Mouse (Mus musculus) heart, postnatal 14 days (tissue): ENCODE results near the gene Pax2. TPM values are rescaled to one million over a fixed set of nuclear protein-coding genes. Genes with fewer than 3 reads are reported as not detected.

Experiments used
- DNase-seq, 2 experiments: peaks; one replicate each; pipeline ENCODE4 v3.0.0; 2021 to 2022
- intact Hi-C: fragments of 180-260 bp; cut with DNase I; formaldehyde crosslinking; loops from one replicate; pipeline ENCODE4 v1.15.1; 2025
- total RNA-seq, 2 experiments: library from RNA; stranded (reverse); gene quantifications; 2 replicates each; pipeline ENCODE4 v1.2.3; 2021

Gene Pax2
- total RNA-seq, 2 experiments from 2014 or later: not detected

GRCm38 (mm10) chr19:44747471-44747870 is 8.4 kb upstream of the Pax2 start:
- DNase-seq: no peak
- intact Hi-C loops: no loop called here

GRCm38 (mm10) chr19:44748271-44748670 is 7.6 kb upstream of the Pax2 start:
- intact Hi-C loops: no loop called here
- DNase-seq: no peak

- DNase-seq: no peak
- intact Hi-C loops: no loop called here
Measured at GRCm38 (mm10) chr19:44749061-44749990, 6.5 kb upstream of the Pax2 start.

GRCm38 (mm10) chr19:44750051-44751041 is 5.5 kb upstream of the Pax2 start:
- intact Hi-C loops: loop anchor here (5.0 kb wide), 2 partner anchors 58 to 93 kb away; no protein-coding TSS in a partner anchor
- no peak for DNase-seq

- DNase-seq: no peak
- intact Hi-C loops: loop anchor here (5.0 kb wide), 2 partner anchors 59 to 94 kb away; no protein-coding TSS in a partner anchor
Measured at GRCm38 (mm10) chr19:44751042-44751441, 4.8 kb upstream of the Pax2 start.

- DNase-seq: no peak
- intact Hi-C loops: loop anchor here (5.0 kb wide), 2 partner anchors 59 to 94 kb away; no protein-coding TSS in a partner anchor
Measured at GRCm38 (mm10) chr19:44751551-44751950, 4.3 kb upstream of the Pax2 start.

GRCm38 (mm10) chr19:44752056-44752940 is 3.5 kb upstream of the Pax2 start:
- intact Hi-C loops: loop anchor here (5.0 kb wide), 2 partner anchors 60 to 95 kb away; no protein-coding TSS in a partner anchor
- DNase-seq: no peak

GRCm38 (mm10) chr19:44753361-44753760 is 2.5 kb upstream of the Pax2 start:
- DNase-seq: no peak
- intact Hi-C loops: loop anchor here (5.0 kb wide), 2 partner anchors 61 to 96 kb away; no protein-coding TSS in a partner anchor

GRCm38 (mm10) chr19:44754461-44755377 is 1.1 kb upstream of the Pax2 start:
- intact Hi-C loops: loop anchor here (2.0 to 5.0 kb wide), 5 partner anchors 62 to 478 kb away; no protein-coding TSS in a partner anchor
- peak; percentile 56 to 70 for DNase-seq

GRCm38 (mm10) chr19:44755378-44755692 is 510 bp upstream of the Pax2 start:
- intact Hi-C loops: loop anchor here (2.0 to 5.0 kb wide), 3 partner anchors 132 to 477 kb away; no protein-coding TSS in a partner anchor

GRCm38 (mm10) chr19:44756421-44757230 is 781 bp downstream of the Pax2 start:
- intact Hi-C loops: loop anchor here (5.0 kb wide), 2 partner anchors 131 to 476 kb away; no protein-coding TSS in a partner anchor
- no peak for DNase-seq

More at GRCm38 (mm10) chr19:44755378-44755692, 510 bp upstream of the Pax2 start:
- DNase-seq: no peak

- no peak for DNase-seq
- intact Hi-C loops: loop anchor here (5.0 kb wide), 2 partner anchors 130 to 475 kb away; no protein-coding TSS in a partner anchor
Measured at GRCm38 (mm10) chr19:44757231-44757871, 1.5 kb downstream of the Pax2 start.

- DNase-seq: no peak
- intact Hi-C loops: loop anchor here (5.0 kb wide), 2 partner anchors 128 to 473 kb away; no protein-coding TSS in a partner anchor
Measured at GRCm38 (mm10) chr19:44758846-44759245, 3.0 kb downstream of the Pax2 start.

GRCm38 (mm10) chr19:44759531-44760118 is 3.8 kb downstream of the Pax2 start:
- intact Hi-C loops: loop anchor here (5.0 kb wide), 2 partner anchors 128 to 473 kb away; no protein-coding TSS in a partner anchor

GRCm38 (mm10) chr19:44760259-44761131 is 4.7 kb downstream of the Pax2 start:
- no peak for DNase-seq
- intact Hi-C loops: no loop called here

More at GRCm38 (mm10) chr19:44759531-44760118, 3.8 kb downstream of the Pax2 start:
- no peak for DNase-seq
